Mouse (Mus musculus): ENCODE measurements around the gene Sema5a. TPM values are rescaled to one million over a fixed set of nuclear protein-coding genes. Genes with fewer than 3 reads are reported as not detected.

The Sema5a gene
- polyA plus RNA-seq, 1 experiment: 6.4 TPM

DNA sequence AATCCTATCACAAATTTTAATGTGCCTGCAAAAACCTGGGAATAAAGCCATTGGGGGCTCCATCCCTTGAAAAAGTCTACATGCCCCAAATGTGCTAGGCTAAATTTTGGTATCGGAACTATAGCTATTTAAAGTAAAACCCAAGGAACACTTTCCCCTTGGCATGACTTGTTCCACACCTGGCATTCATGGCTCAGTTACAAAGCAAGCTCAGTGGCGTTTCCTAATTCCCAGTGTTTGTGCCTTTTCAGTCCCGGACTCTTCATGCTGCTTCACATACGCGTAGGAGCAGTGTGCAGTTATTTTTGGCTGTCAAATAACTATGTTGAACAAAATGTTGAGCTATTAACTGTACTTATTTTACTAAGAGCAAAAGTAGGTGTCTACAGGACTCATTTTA lies 104.7 kb downstream of the Sema5a start:
- no peaks in the 10 kb centered on the region for H3K79me2 ChIP-seq (ENCODE audit: control insufficient read depth, insufficient read depth)
- H3K79me3 ChIP-seq (ENCODE audit: low read depth): no peaks in the 10 kb centered on the region
- TF ChIP-seq USF1 (IDR thresholded peaks at IDR 0.05; ENCODE audit: low read depth) (no peak), FOSL1 (IDR thresholded peaks at IDR 0.05; ENCODE audit: insufficient read depth, low read length, poor library complexity, severe bottlenecking) (no peak), MAX (IDR thresholded peaks at IDR 0.05) (no peak), CEBPB (IDR thresholded peaks at IDR 0.05; ENCODE audit: low read depth) (no peak), CTCF (IDR thresholded peaks at IDR 0.05; ENCODE audit: control insufficient read depth, insufficient read depth, insufficient read length) (no peak), MYOG (IDR thresholded peaks at IDR 0.05; ENCODE audit: control insufficient read depth, extremely low read depth, insufficient read length) (no peak), MYOD1 (IDR thresholded peaks at IDR 0.05; ENCODE audit: control insufficient read depth, insufficient read length, low read depth) (no peak)
- H3K36me3 ChIP-seq (ENCODE audit: control insufficient read depth, insufficient read depth): no peaks in the 10 kb centered on the region
- H3ac ChIP-seq (ENCODE audit: control insufficient read depth, insufficient read length, low read depth): no peak overlapping the region
- no peak overlapping the region for H3K4me3 ChIP-seq (ENCODE audit: insufficient read depth, poor library complexity, severe bottlenecking)
- H3K27me3 ChIP-seq (ENCODE audit: control insufficient read depth, insufficient read depth, insufficient read length): no peaks in the 10 kb centered on the region

GRCm38 (mm10) chr15:32352995-32353394 lies 108.4 kb downstream of the Sema5a start:
- no peaks in the 10 kb centered on the region for H3K36me3 ChIP-seq (ENCODE audit: control insufficient read depth, insufficient read depth)
- no peak overlapping the region for H3ac ChIP-seq (ENCODE audit: control insufficient read depth, insufficient read length, low read depth)
- H3K27me3 ChIP-seq (ENCODE audit: control insufficient read depth, insufficient read depth, insufficient read length): no peaks in the 10 kb centered on the region
- TF ChIP-seq CTCF (IDR thresholded peaks at IDR 0.05; ENCODE audit: control insufficient read depth, insufficient read depth, insufficient read length): no peak
- no peak for TF ChIP-seq USF1 (IDR thresholded peaks at IDR 0.05; ENCODE audit: low read depth)
- TF ChIP-seq MYOG (IDR thresholded peaks at IDR 0.05; ENCODE audit: control insufficient read depth, extremely low read depth, insufficient read length): no peak
- no peak overlapping the region for H3K4me3 ChIP-seq (ENCODE audit: insufficient read depth, poor library complexity, severe bottlenecking)
- H3K79me3 ChIP-seq (ENCODE audit: low read depth): no peaks in the 10 kb centered on the region
- no peaks in the 10 kb centered on the region for H3K79me2 ChIP-seq (ENCODE audit: control insufficient read depth, insufficient read depth)

- no peaks in the 10 kb centered on the region for H3K36me3 ChIP-seq (ENCODE audit: control insufficient read depth, insufficient read depth)
- no peak for TF ChIP-seq USF1 (IDR thresholded peaks at IDR 0.05; ENCODE audit: low read depth)
- TF ChIP-seq MYOD1 (IDR thresholded peaks at IDR 0.05; ENCODE audit: control insufficient read depth, insufficient read length, low read depth): no peak
- TF ChIP-seq CEBPB (IDR thresholded peaks at IDR 0.05; ENCODE audit: low read depth): no peak
- no peak for TF ChIP-seq MAX (IDR thresholded peaks at IDR 0.05)
- no peak for TF ChIP-seq FOSL1 (IDR thresholded peaks at IDR 0.05; ENCODE audit: insufficient read depth, low read length, poor library complexity, severe bottlenecking)
- no peak for TF ChIP-seq CTCF (IDR thresholded peaks at IDR 0.05; ENCODE audit: control insufficient read depth, insufficient read depth, insufficient read length)
- no peak for TF ChIP-seq MYOG (IDR thresholded peaks at IDR 0.05; ENCODE audit: control insufficient read depth, extremely low read depth, insufficient read length)
- H3K27me3 ChIP-seq (ENCODE audit: control insufficient read depth, insufficient read depth, insufficient read length): no peaks in the 10 kb centered on the region
- H3K79me3 ChIP-seq (ENCODE audit: low read depth): no peaks in the 10 kb centered on the region
- H3K4me3 ChIP-seq (ENCODE audit: insufficient read depth, poor library complexity, severe bottlenecking): no peak overlapping the region
- H3ac ChIP-seq (ENCODE audit: control insufficient read depth, insufficient read length, low read depth): no peak overlapping the region
- no peaks in the 10 kb centered on the region for H3K79me2 ChIP-seq (ENCODE audit: control insufficient read depth, insufficient read depth)
Observed at GRCm38 (mm10) chr15:32353513-32353912, 108.9 kb downstream of the Sema5a start.

GRCm38 (mm10) chr15:32356805-32357204 lies 112.2 kb downstream of the Sema5a start:
- Histone ChIP-seq H3K27me3 (ENCODE audit: control insufficient read depth, insufficient read depth, insufficient read length) (no peaks in the 10 kb centered on the region), H3ac (ENCODE audit: control insufficient read depth, insufficient read length, low read depth) (no peak overlapping the region), H3K36me3 (ENCODE audit: control insufficient read depth, insufficient read depth) (no peaks in the 10 kb centered on the region), H3K4me3 (ENCODE audit: insufficient read depth, poor library complexity, severe bottlenecking) (no peak overlapping the region), H3K79me2 (ENCODE audit: control insufficient read depth, insufficient read depth) (no peaks in the 10 kb centered on the region), H3K79me3 (ENCODE audit: low read depth) (no peaks in the 10 kb centered on the region)
- TF ChIP-seq FOSL1 (IDR thresholded peaks at IDR 0.05; ENCODE audit: insufficient read depth, low read length, poor library complexity, severe bottlenecking) (no peak), CTCF (IDR thresholded peaks at IDR 0.05; ENCODE audit: control insufficient read depth, insufficient read depth, insufficient read length) (no peak), MYOG (IDR thresholded peaks at IDR 0.05; ENCODE audit: control insufficient read depth, extremely low read depth, insufficient read length) (no peak), MAX (IDR thresholded peaks at IDR 0.05) (no peak), USF1 (IDR thresholded peaks at IDR 0.05; ENCODE audit: low read depth) (no peak), MYOD1 (IDR thresholded peaks at IDR 0.05; ENCODE audit: control insufficient read depth, insufficient read length, low read depth) (no peak), CEBPB (IDR thresholded peaks at IDR 0.05; ENCODE audit: low read depth) (no peak)

- H3K79me3 ChIP-seq (ENCODE audit: low read depth): peaks cover 3% of the 10 kb centered on the region
- H3K79me2 ChIP-seq (ENCODE audit: control insufficient read depth, insufficient read depth): peaks cover 5% of the 10 kb centered on the region
- H3ac ChIP-seq (ENCODE audit: control insufficient read depth, insufficient read length, low read depth): no peak overlapping the region
- TF ChIP-seq CTCF (IDR thresholded peaks at IDR 0.05; ENCODE audit: control insufficient read depth, insufficient read depth, insufficient read length) (no peak), FOSL1 (IDR thresholded peaks at IDR 0.05; ENCODE audit: insufficient read depth, low read length, poor library complexity, severe bottlenecking) (no peak), USF1 (IDR thresholded peaks at IDR 0.05; ENCODE audit: low read depth) (no peak), MYOD1 (IDR thresholded peaks at IDR 0.05; ENCODE audit: control insufficient read depth, insufficient read length, low read depth) (no peak), MYOG (IDR thresholded peaks at IDR 0.05; ENCODE audit: control insufficient read depth, extremely low read depth, insufficient read length) (no peak), MAX (IDR thresholded peaks at IDR 0.05) (no peak), CEBPB (IDR thresholded peaks at IDR 0.05; ENCODE audit: low read depth) (no peak)
- no peaks in the 10 kb centered on the region for H3K27me3 ChIP-seq (ENCODE audit: control insufficient read depth, insufficient read depth, insufficient read length)
- H3K36me3 ChIP-seq (ENCODE audit: control insufficient read depth, insufficient read depth): no peaks in the 10 kb centered on the region
- no peak overlapping the region for H3K4me3 ChIP-seq (ENCODE audit: insufficient read depth, poor library complexity, severe bottlenecking)
Observed at GRCm38 (mm10) chr15:32367841-32368240, 123.2 kb downstream of the Sema5a start.

DNA sequence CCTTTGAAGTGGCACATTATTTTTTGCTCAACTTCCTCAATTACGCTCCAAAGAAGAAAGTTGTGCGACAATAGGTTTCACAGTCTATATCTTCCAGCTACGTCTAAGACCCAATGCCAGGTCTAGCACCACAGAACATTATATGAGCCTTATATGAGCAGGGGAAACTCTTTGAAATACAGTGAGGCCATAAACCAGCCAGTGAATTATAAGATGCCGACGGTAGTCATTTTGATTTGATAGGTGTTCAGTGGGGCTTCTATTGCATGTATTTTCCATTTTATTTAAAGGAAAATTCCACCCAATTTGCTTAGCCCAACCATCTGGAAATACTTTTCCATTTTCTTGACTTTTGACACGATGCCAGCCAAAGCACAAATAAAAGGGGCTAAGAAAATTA lies 126.3 kb downstream of the Sema5a start:
- Histone ChIP-seq H3K36me3 (ENCODE audit: control insufficient read depth, insufficient read depth) (no peaks in the 10 kb centered on the region), H3K79me2 (ENCODE audit: control insufficient read depth, insufficient read depth) (peaks cover 5% of the 10 kb centered on the region), H3K4me3 (ENCODE audit: insufficient read depth, poor library complexity, severe bottlenecking) (no peak overlapping the region), H3ac (ENCODE audit: control insufficient read depth, insufficient read length, low read depth) (no peak overlapping the region), H3K27me3 (ENCODE audit: control insufficient read depth, insufficient read depth, insufficient read length) (no peaks in the 10 kb centered on the region), H3K79me3 (ENCODE audit: low read depth) (peaks cover 3% of the 10 kb centered on the region)
- no peak for TF ChIP-seq CTCF (IDR thresholded peaks at IDR 0.05; ENCODE audit: control insufficient read depth, insufficient read depth, insufficient read length)
- no peak for TF ChIP-seq MYOD1 (IDR thresholded peaks at IDR 0.05; ENCODE audit: control insufficient read depth, insufficient read length, low read depth)
- TF ChIP-seq MYOG (IDR thresholded peaks at IDR 0.05; ENCODE audit: control insufficient read depth, extremely low read depth, insufficient read length): no peak
- no peak for TF ChIP-seq MAX (IDR thresholded peaks at IDR 0.05)
- no peak for TF ChIP-seq CEBPB (IDR thresholded peaks at IDR 0.05; ENCODE audit: low read depth)
- TF ChIP-seq FOSL1 (IDR thresholded peaks at IDR 0.05; ENCODE audit: insufficient read depth, low read length, poor library complexity, severe bottlenecking): no peak
- TF ChIP-seq USF1 (IDR thresholded peaks at IDR 0.05; ENCODE audit: low read depth): no peak
